Mouse (Mus musculus) forebrain, embryonic 14.5 days (tissue): Measurements from ENCODE around the gene Eml3. TPM values are rescaled to one million over a fixed set of nuclear protein-coding genes. Genes with fewer than 3 reads are reported as not detected.

Source experiments
- ATAC-seq: fragments of 200-750 bp; cut with Nextera tagmentation; 2 replicates; pipeline ENCODE4 v1.8.0; 2017; ENCODE audit warnings: mild to moderate bottlenecking, moderate library complexity
- DNase-seq: peaks from one replicate; pipeline ENCODE4 v3.0.0-alpha.2; 2015; ENCODE audit warnings: low spot score
- H3K27ac ChIP-seq: fragments of 300-500 bp; sonication (generic); 2 replicates; pipeline ENCODE4 v1.5.1; 2014; ENCODE audit warnings: low read depth, mild to moderate bottlenecking, control low read depth, low read length, moderate library complexity
- H3K27me3 ChIP-seq: fragments of 300-500 bp; sonication (generic); replicated peaks from 2 replicates; pipeline ENCODE4 v1.6.1; 2014; ENCODE audit warnings: low read length, control low read depth, mixed read lengths; ENCODE audit not compliant: control insufficient read depth, insufficient read depth
- H3K36me3 ChIP-seq: fragments of 300-500 bp; sonication (generic); 2 replicates; pipeline ENCODE4 v1.6.1; 2014; ENCODE audit warnings: low read length, control low read depth; ENCODE audit not compliant: control insufficient read depth, insufficient read depth
- H3K4me1 ChIP-seq: fragments of 300-500 bp; sonication (generic); 2 replicates; pipeline ENCODE4 v1.6.1; 2014; ENCODE audit warnings: antibody characterized with exemption, low read length, control low read depth; ENCODE audit not compliant: control insufficient read depth, insufficient read depth
- H3K4me2 ChIP-seq: fragments of 300-500 bp; sonication (generic); 2 replicates; pipeline ENCODE4 v1.6.1; 2014; ENCODE audit warnings: mild to moderate bottlenecking, control low read depth, low read length
- H3K4me3 ChIP-seq: fragments of 300-500 bp; sonication (generic); 2 replicates; pipeline ENCODE4 v1.5.1; 2014; ENCODE audit warnings: low read depth, low read length, control low read depth
- H3K9ac ChIP-seq: fragments of 300-500 bp; sonication (generic); 2 replicates; pipeline ENCODE4 v1.6.1; 2014; ENCODE audit warnings: mild to moderate bottlenecking, low read length, control low read depth, moderate library complexity
- H3K9me3 ChIP-seq: fragments of 300-500 bp; sonication (generic); replicated peaks from 2 replicates; pipeline ENCODE4 v1.6.1; 2016; ENCODE audit warnings: low read length, control low read depth, mixed read lengths; ENCODE audit not compliant: control insufficient read depth
- WGBS: fragments of 180-500 bp; shearing (Covaris S2); extraction: QIAGEN DNeasy Blood & Tissue Kit; methylation state at CpG from one replicate; pipeline ENCODE4 v1.1.7; 2014; 5-methylcytosine and 5-hydroxymethylcytosine counted together
- polyA plus RNA-seq: library from polyadenylated mRNA; unstranded; fragments of >200 nt; fragmentation: Nextera tagmentation; extraction: Ambion mirVana; gene quantifications from 2 replicates; pipeline ENCODE4 v1.2.1, GENCODE M21; 2014

Gene Eml3
- polyA plus RNA-seq, 1 experiment from 2014 or later = 4.1 TPM

- Histone ChIP-seq H3K4me2 (no peak overlapping the region), H3K36me3 (peaks cover 36% of the 10 kb centered on the region), H3K4me1 (no peaks in the 10 kb centered on the region; the same call in 1 of the 2 replicates), H3K27ac (no peak overlapping the region), H3K9ac (no peak overlapping the region), H3K27me3 (no peaks in the 10 kb centered on the region), H3K9me3 (no peaks in the 10 kb centered on the region), H3K4me3 (no peak overlapping the region)
- DNase-seq (no peak), ATAC-seq (no peak)
- WGBS = 94% methylated on average over 12 of the region's 12 CpGs
These were observed 1.3 kb upstream of the Eml3 start for GRCm38 (mm10) chr19:8927891-8928525.

- peak; percentile 27 for ATAC-seq
- Histone ChIP-seq H3K4me3 (peak overlapping the region; percentile 48), H3K9ac (peak overlapping the region; percentile 68), H3K4me1 (no peaks in the 10 kb centered on the region; the same call in 1 of the 2 replicates), H3K36me3 (peaks cover 31% of the 10 kb centered on the region), H3K4me2 (peak overlapping the region; percentile 73), H3K27ac (no peak overlapping the region), H3K9me3 (no peaks in the 10 kb centered on the region), H3K27me3 (no peaks in the 10 kb centered on the region)
- 15% methylated on average over 16 of the region's 16 CpGs for WGBS
- no peak for DNase-seq
These were observed 596 bp upstream of the Eml3 start for GRCm38 (mm10) chr19:8928689-8929223.

- Histone ChIP-seq H3K4me2 (peak overlapping the region; percentile 73), H3K27me3 (no peaks in the 10 kb centered on the region), H3K27ac (no peak overlapping the region), H3K4me3 (peak overlapping the region; percentile 48), H3K4me1 (no peaks in the 10 kb centered on the region; the same call in 1 of the 2 replicates), H3K9ac (peak overlapping the region; percentile 68), H3K36me3 (peaks cover 29% of the 10 kb centered on the region), H3K9me3 (no peaks in the 10 kb centered on the region)
- ATAC-seq (no peak), DNase-seq (no peak)
- WGBS = 14% methylated on average over 11 of the region's 11 CpGs
These were observed 765 bp downstream of the Eml3 start for GRCm38 (mm10) chr19:8930117-8930516.

- Histone ChIP-seq H3K9me3 (no peaks in the 10 kb centered on the region), H3K36me3 (peaks cover 22% of the 10 kb centered on the region), H3K4me1 (no peaks in the 10 kb centered on the region; the same call in 1 of the 2 replicates), H3K27me3 (no peaks in the 10 kb centered on the region), H3K27ac (no peak overlapping the region), H3K9ac (no peak overlapping the region), H3K4me3 (no peak overlapping the region), H3K4me2 (no peak overlapping the region)
- no peak for DNase-seq
- WGBS = 84% methylated on average over 7 of the region's 7 CpGs
- ATAC-seq = no peak
These were observed 1.4 kb downstream of the Eml3 start for GRCm38 (mm10) chr19:8930771-8931170.

GRCm38 (mm10) chr19:8936736-8937135 lies 7.4 kb downstream of the Eml3 start:
- H3K27me3 ChIP-seq = no peaks in the 10 kb centered on the region
- no peak overlapping the region for H3K4me3 ChIP-seq
- H3K4me2 ChIP-seq = no peak overlapping the region
- DNase-seq = no peak
- no peaks in the 10 kb centered on the region for H3K36me3 ChIP-seq
- H3K27ac ChIP-seq = no peak overlapping the region
- H3K9me3 ChIP-seq = no peaks in the 10 kb centered on the region
- no peak overlapping the region for H3K9ac ChIP-seq
- WGBS = 86% methylated on average over 2 of the region's 2 CpGs
- H3K4me1 ChIP-seq = peaks cover 5% of the 10 kb centered on the region; the same call in 1 of the 2 replicates
- no peak for ATAC-seq

GRCm38 (mm10) chr19:8940526-8941133 lies 11.3 kb downstream of the Eml3 start:
- no peaks in the 10 kb centered on the region for H3K27me3 ChIP-seq
- H3K36me3 ChIP-seq = peaks cover 17% of the 10 kb centered on the region
- H3K4me2 ChIP-seq = no peak overlapping the region; the same call in 1 of the 2 replicates
- peaks cover 25% of the 10 kb centered on the region for H3K4me1 ChIP-seq
- ATAC-seq = no peak
- no peak for DNase-seq
- peak overlapping the region; percentile 95; the same call in 1 of the 2 replicates for H3K27ac ChIP-seq
- WGBS = 83% methylated on average over 15 of the region's 15 CpGs
- peak overlapping the region; percentile 99 for H3K9ac ChIP-seq
- H3K9me3 ChIP-seq = no peaks in the 10 kb centered on the region
- H3K4me3 ChIP-seq = no peak overlapping the region

GRCm38 (mm10) chr19:8941136-8941514 lies 11.8 kb downstream of the Eml3 start:
- peak; percentile 25; the same call in 1 of the 2 replicates for ATAC-seq
- H3K9ac ChIP-seq = peak overlapping the region; percentile 99
- 25% methylated on average over 10 of the region's 10 CpGs for WGBS
- peaks cover 22% of the 10 kb centered on the region for H3K36me3 ChIP-seq
- DNase-seq = no peak
- peak overlapping the region; percentile 99 for H3K4me3 ChIP-seq
- peaks cover 25% of the 10 kb centered on the region for H3K4me1 ChIP-seq
- H3K27me3 ChIP-seq = no peaks in the 10 kb centered on the region
- peak overlapping the region; percentile 95 for H3K27ac ChIP-seq
- H3K9me3 ChIP-seq = no peaks in the 10 kb centered on the region
- H3K4me2 ChIP-seq = peak overlapping the region; percentile 68

- peaks cover 27% of the 10 kb centered on the region for H3K36me3 ChIP-seq
- H3K4me2 ChIP-seq = peak within 1 kb of the TSS; percentile 68
- H3K9ac ChIP-seq = peak within 1 kb of the TSS; percentile 99
- peak within 1 kb of the TSS; percentile 99 for H3K4me3 ChIP-seq
- H3K27me3 ChIP-seq = no peaks in the 10 kb centered on the region
- H3K27ac ChIP-seq = peak within 1 kb of the TSS; percentile 95
- DNase-seq = peak; percentile 98
- under 1% methylated on average over 64 of the region's 64 CpGs for WGBS
- peaks cover 25% of the 10 kb centered on the region for H3K4me1 ChIP-seq
- H3K9me3 ChIP-seq = no peaks in the 10 kb centered on the region
- peak; percentile 96 for ATAC-seq
These were observed 12.3 kb downstream of the Eml3 start, which contains the start of gene Mta2 for GRCm38 (mm10) chr19:8941515-8942217. Mta2 (plus strand) TSS chr19:8941875.
